Mouse (Mus musculus) urinary bladder, postnatal 36 days (tissue): ENCODE measurements at regions not wholly inside any gene's neighbourhood (a gene's known extent, or its start where the extent isn't known, plus 50 kb on each side); places are given as distances from the start of the nearest gene placed in this dataset.
"Not testable (repeated sequence)": the region's sequence is repeated elsewhere in the genome, so short reads cannot be mapped to it uniquely, and the experiment has no call there.

Experiments
- DNase-seq, 2 experiments: peaks; one replicate each; pipeline ENCODE4 v3.0.0; 2022; ENCODE audit warnings: low spot score in 2 of 2, mixed read lengths in 1 of 2

DNA sequence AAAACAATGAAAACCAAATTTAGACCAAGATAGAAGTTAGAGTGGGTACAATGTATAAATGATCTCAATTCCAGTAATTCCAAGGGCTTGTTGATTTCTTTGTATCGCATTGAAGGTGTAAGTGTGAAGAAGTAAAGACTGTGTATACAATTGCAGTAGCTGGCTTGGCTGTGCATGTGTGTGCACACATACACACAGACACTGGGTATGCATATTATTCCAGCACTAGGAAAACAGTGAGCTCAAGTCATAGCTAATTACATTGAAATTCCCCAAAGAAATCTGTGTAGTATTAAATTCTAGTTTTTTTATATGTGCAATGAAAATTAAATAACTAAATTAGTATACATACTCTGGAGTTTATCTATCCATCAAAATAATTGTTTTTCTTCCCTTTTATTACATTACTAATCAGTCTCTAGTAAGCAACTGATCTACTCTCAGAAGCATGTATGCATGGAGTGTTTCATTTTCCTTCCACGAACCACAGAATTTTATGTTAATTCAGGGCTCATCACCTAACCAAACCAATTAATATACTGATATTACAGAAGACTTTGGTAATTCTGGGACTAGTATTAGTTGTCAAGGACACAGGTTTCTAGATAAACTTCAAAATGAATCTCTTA, 56.5 kb downstream of the Gm8797 start:
- no peak for DNase-seq

DNA sequence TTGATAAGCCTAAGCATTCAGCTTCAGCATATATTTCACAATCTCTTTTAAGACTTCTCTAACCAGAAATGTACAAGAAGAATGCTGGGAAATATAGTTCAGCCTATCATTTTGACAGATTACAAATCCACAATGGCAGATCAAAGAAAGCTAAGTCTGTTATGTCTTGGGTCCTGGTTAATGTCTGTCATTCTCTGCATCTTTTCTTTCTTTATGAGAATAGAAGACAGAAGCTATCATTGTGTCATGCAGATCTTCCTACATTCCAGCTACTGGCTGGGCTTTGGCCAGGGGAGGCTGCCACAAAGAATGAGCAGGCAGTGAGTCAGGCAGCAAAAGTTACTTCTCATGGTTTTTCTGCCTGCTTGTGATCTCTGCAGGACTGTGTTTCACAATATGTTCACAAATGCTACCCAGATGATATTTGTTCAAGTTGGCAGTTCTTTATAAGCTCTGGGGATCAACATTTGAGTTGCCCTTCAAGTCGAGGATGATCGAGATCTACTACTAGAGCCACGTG, 60.5 kb downstream of the Gm8797 start:
- DNase-seq, result no peak

DNA sequence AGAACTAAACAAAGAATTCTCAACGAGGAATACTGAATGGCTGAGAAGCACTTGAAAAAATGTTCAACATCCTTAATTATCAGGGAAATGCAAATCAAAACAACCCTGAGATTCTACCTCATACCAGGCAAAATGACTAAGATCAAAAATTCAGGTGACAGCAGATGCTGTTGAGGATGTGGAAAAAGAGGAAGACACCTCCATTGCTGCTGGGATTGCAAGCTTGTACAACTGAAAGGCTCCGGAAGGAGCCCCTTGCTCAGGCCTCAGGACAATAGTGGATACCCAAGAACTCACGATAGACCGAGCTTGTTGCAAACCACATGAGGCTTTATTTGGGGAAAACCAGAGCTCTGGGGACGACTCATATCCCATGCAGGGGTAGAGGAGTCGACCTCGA, 69.6 kb downstream of the Gm8797 start:
- DNase-seq, result not testable (repeated sequence)

DNA sequence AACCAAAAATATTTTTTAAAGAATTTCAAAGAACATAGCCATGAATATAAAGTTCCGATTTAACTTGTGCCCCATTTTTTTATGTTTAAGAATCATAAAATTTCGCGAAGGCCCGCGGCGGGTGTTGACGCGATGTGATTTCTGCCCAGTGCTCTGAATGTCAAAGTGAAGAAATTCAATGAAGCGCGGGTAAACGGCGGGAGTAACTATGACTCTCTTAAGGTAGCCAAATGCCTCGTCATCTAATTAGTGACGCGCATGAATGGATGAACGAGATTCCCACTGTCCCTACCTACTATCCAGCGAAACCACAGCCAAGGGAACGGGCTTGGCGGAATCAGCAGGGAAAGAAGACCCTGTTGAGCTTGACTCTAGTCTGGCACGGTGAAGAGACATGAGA, 109.6 kb downstream of the Gm8797 start:
- peak; percentile 100 for DNase-seq

DNA sequence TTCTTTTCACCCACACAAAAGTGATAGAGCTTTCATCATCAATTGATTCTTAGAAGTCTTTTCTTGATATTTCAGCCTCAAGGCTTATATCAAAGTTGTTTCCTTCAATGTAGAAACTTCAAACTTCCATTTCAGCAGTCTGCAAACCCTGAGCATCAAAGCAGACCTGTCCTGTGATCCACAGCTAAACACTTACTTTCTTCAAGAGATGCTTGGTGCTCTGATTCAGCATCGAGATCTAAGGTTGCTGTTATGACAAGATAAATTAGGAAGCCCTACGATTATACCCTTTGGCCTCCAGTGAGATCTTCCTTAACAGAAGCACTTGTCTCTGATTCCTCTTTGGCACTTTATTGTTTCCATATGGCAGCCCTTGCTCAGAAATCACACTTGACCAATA, 119.8 kb downstream of the Gm8797 start:
- DNase-seq, result no peak

DNA sequence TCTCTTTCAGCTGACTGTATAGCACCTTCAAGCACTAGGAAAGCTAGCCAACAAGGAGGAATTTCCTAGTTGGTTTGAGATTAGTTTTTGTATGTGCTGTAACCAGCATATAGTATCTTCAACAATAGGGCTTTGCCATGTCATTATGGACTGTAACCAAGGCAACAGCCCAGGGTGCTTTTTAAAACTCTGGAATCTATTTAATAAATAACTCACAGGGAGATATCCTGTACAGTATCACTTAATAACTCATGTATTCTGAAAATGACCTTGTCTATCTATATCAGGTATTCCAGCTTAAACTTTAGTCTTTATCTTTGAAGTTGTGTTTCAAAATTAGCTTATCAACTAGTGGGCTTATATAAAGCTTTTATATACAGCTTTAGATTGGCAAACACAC, 128.5 kb downstream of the Gm8797 start:
- no peak for DNase-seq

DNA sequence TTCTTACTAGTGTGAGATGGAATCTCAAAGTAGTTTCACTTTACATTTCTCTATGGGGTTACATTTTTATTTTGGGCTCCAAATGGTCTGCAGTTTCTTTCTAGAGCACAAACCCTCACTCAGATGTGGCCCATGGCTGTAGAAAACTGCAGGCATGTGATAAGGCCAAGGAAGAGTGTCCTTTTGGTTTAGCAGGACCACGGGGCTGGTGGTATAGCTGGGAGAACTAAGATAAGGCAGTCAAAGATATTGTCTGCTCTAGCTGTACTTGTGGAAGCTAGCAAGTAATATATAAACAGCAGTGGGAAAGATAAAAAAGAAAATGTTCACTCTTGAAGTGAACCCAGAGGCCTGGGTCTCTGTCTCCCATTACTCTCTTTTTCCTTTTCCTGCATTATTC, 166.9 kb downstream of the Gm8797 start:
- DNase-seq, result no peak

DNA sequence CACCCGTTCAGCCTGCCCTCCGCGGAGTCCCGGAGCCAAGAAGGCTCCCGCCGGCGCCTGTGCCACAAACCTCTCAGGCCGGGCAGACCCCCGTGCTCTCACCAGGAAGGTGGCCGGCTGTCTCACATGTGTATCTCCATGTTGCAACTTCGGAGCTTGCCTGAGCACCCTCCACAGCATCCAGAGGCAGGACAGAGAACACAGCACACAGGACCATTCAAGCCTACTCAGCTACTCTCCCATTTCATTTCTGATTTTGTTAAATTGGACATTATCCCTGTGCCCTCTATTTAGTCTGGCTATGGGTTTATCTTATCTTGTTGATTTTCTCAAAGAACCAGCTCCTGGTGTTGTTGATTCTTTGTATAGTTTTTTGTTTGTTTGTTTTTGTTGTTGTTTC, 199.6 kb downstream of the Gm8797 start:
- DNase-seq, result not testable (repeated sequence)

DNA sequence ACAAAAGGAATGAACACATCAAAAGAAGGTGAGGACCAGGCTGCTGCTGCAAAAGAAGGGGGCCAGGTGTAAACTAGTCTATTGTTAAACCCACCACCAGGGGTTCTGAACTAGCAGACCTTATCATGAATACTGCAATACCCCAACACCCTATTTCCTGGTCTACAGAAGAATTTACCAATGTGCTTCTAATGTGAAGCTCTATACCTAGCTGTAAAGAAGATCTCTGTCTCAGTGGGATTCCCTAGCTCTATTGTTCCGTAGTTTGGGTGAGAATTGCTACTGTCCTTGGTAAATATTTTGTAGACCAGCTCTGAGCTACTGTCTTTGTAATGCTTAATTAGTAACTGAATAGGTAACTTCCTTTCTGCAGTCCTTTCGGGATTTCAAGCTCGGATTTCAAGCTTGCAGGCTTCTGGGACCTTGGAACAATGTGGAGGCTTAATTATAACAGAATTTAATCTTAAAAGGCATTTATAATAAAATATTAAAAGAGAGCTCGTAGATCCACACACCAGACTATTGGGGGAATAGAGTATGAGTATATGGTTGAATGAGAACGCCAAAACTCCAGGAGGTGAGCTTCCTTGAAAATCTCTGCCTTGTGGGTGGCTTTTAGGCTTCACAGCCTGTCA, 238.5 kb downstream of the Gm8797 start:
- not testable (repeated sequence) for DNase-seq

DNA sequence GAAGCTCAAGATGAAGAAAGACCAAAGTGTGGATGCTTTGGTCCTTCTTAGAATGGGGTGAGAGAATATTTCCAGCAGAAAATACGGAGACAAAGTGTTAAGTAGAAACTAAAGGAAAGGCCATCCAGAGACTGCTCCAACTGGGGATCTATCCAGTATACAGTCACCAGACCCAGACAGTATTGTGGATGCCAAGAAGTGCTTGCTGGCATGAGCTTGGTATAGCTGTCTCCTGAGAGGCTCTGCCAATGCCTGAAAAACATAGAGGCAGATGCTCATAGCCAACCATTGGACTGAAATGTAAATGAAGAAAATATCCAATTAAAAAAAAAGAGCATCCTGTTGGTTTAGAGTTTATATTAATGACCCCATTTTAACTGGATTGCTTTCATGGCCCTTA, 253.8 kb downstream of the Gm8797 start:
- DNase-seq, result no peak

DNA sequence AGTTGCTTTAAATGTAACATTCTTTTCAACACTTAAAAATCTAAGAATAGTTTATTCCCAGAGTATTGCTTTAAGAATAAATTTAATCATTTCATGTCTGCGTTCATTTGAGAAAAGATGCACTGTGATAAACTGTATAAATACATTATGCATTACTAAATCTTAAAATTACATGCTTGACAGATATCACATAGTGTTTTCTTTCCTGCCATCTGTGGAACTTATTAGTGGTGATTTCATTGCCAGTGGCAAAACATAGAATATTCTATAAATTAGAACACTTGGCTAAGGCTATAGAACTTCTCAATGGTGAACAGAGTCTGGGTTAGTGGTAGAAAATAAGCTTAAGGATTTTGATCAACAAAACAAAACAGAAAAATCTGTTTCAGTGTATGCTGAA, 268.1 kb downstream of the Gm8797 start:
- no peak for DNase-seq

DNA sequence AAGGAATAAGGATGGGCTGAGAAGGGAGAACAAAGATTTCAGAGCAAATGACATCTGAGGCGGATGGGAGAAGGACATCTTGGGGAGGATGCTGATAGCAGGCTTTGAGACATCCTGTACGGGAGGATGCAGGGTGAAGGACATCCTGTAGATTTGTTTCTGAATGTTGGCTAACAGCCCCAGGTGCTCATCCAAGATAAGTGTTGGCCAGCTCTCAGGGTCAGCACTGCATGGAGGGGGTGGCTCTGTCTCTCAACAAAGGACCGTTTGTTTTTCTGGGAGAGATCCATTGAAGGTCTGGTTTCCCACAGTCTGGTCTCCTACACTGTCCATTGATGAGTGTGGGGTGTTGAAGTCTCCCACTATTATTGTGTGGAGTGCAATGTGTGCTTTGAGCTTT, 290.7 kb downstream of the Gm8797 start:
- not testable (repeated sequence) for DNase-seq

DNA sequence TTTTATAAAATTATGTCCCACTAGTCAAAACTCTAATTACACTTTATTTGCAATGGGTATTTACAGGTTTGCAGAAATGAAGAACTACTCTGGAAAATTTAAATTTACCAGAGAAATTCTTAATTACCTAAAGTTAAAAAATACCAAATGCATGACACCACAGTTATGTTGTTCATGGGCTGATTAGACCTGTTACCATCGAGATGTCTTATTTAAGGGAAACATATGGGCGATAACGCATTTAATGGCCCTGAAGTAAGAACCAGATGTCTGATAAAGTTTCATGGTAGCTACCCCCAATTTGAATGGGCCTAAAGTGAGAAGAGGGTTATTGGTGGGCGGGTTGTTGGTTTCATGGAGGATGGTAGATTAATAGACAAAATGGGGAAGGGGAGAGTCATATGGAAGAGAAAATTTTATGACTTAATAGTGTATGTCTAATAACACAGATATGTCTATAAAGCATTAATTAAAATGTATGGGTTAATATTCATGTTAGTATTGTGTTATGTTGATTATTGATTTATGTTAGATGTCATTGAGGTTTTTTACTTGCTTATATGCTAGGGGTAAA, 299.0 kb downstream of the Gm8797 start:
- no peak for DNase-seq

DNA sequence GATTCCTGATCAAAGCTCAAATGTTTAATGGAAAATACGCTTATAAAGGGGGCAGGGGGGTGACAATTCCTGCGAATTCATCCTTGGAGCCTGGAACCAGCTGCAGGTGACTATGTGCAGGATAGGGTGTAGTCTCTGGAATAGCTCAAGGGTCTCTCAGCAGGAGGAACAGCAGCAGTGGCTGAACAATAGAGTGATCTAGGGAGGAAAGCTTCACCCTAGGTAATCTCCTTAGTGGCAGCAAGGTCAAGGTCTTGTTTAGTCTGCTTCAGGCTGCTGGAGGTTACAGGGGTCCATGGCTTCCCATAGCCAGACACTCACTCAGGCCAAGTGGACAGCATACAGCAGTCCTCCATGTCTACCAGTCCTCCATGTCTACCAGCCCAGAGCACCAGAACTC, 301.3 kb downstream of the Gm8797 start:
- no peak for DNase-seq

DNA sequence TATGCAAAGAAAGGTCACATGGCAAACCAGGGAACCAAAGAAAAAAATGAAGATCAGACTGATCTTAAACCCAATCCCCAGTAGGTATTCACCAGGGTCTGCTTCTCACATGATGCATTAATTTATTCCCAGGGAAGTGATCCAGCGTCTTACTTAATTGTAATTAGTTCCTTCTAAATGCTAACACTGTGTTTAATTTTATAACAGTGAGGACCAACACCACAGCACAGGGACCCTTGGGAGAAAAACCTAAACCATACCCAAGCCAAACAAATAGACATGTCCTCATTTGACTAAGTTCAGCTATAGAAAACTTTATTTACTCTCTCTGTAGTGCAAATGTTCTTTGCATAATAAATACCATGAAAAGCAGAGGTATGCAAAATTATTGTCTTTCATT, 333.2 kb downstream of the Gm8797 start:
- no peak for DNase-seq

DNA sequence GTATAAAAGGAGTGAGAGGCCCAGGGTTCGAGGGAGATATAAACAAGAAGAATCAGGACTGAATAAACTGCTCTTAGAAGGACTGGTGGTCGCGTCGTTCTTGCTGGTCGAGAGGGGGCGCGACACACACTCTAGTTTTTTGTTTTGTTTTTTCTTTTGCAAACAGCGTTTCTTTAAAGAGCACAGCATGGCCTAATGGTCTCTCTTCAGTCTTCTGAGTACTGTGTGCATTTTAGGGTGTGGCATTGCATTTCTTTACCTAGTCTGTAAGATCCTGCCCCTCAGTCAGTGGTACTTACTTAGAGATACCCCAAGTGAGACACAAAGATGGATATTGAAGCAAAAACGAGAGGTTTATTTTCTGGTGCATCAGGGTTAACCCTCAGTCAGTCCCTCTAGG, 336.7 kb downstream of the Gm8797 start:
- no peak for DNase-seq

DNA sequence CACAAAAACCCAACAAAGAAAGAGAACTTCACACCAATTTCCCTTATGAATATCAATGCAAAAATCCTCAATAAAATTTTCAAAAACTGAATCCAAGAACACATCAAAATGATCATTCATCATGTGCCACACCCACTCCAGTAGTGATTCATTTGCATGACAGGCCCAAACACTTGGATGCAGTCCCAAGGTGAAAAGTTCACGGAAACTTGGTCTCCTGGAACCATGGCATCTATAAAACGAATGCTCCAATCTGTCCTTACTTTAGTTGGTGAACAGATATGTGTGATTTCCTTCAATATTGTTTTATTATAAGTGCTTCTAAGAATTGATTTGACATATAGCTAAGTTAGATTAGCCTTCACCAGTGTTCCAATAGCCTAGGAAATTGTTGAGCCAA, 343.3 kb downstream of the Gm8797 start:
- DNase-seq, result no peak

DNA sequence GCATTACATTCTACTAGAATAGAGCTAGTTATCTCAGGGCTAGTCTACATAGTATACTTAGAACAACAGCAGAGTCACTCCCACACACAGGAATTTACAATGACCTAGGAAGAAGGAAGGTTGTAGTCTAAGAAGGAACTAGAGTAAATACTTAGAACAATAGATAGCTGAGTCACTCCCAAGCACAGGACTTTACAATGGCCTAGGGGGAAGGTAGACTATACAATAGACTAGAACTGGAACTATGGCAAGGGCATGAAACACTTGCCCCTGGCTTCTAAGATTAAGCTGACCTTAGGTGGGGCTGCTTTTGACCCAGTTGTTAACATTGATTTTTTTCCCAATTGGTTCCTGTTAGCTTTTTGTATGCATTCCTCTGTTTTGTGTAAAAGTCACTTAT, 343.8 kb downstream of the Gm8797 start:
- DNase-seq, result not testable (repeated sequence)

DNA sequence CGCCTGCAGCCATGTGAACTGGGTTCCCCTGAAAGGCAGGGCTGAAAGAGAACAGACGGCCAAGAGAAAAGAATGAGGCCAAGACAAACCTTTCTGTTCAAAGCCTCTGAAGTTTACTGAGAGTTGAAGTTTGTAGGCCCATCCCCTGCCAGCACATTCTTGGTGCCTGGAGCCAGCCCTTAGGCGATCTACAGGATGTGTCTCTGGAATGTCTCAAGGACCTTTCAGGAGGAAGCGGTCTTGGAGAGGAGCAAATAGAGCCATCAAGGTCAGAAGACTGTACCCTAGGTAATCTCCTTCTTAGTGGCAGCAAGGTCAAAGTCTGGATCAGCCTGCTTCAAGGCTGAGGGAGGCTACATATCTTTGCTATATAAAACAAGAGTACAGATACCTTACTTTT, 350.3 kb downstream of the Gm8797 start:
- no peak for DNase-seq

DNA sequence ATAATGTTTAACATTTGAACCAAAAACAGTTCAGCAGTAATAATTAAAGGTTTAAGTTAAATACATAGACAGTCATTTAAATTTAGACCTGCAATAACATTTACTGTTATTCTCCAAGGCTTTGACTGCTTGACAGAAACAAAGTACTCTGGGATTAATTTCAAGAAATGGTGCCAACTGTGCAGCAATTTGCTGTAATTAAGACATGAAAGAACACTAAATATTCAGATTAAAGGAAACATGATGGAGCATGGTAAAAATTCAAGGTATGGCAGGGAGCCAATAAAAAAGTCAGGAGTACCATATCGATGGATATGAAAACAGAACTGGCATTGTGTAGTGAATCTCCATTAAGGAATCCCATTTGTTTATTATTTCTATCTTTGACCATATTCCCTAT, 352.3 kb downstream of the Gm8797 start:
- DNase-seq, result no peak

DNA sequence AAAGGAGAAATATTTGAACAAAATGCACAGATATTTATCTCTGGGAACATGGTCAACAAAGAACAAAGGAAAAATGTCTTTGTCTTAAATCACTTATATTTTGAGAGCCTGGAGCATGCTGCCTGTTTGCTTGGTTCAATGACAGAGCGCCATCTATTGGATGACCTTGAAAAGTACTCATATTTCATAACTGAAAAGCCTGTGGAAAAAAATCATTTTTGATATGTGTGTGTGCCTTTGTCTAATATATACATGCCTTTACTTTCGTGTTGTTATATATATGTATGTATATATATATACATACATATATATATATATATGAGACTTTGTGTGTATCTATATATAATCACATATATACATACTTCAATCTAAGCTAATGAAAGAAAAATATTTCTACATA, 356.1 kb downstream of the Gm8797 start:
- DNase-seq, result no peak

DNA sequence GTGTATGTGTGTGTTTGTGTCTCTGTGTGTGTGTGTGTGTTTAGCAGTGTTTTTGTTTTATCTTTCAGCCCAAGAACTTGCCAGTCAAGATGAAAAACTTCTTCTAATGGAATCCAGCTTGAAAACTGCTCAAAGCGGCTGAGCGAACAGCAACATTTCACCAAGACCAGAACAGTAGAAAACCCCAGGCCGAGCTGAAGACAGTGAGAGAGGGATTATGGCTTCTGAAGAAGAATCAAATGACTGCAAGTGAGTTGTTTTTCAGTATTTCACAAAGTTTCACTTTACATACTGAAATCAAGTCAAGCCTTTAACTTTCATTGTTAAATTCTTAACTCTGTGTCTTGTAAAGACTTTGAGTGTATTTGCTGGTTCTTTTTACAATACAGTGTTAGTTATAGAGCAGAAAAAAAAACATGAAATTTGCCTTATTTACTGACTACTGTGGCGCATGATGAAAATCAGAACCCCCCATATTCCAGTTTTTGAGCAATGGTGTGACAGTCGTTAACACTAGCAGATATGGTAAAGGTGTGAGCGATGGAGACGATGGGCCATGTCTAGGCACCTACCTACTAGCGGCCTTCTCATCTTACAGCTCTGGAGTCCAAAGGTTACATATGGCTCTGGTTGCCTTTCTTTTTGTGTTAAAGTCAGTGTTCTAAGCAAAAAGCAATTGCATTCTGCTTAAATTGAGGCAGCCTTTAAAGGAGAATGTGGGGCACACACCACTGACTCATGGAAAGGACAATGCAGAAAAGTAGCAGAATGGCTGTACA, 357.0 kb downstream of the Gm8797 start:
- no peak for DNase-seq

DNA sequence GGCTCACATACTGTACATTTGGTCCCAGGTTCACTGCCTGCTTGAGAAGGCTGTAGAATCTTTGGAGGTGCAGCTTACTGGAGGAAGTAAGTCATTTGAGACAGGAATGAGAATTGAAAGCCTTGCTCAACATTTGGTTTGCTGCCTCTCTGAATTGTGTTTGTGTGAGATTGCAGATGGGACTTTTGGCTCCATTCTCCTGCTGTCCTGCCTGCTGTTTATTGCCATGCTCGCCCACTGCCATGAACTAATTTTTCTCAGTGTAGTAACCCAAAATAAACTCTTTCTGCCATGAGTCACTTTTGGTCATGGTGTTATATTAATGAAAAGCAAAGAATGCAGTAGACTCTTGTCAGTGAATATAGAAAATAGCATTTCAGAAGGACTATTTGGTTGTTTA, 368.1 kb downstream of the Gm8797 start:
- DNase-seq, result no peak
